Mouse (Mus musculus): ENCODE data around the gene Hmcn2. TPM values are rescaled to one million over a fixed set of nuclear protein-coding genes. Genes with fewer than 3 reads are reported as not detected.

Hmcn2 gene
- polyA plus RNA-seq, 1 experiment from 2014 or later = 5.5 TPM

GRCm38 (mm10) chr2:31431477-31431876 lies 117.3 kb downstream of the Hmcn2 start:
- Histone ChIP-seq H3K4me1 (replicated peaks; ENCODE audit: control insufficient read depth, insufficient read depth, low read length) (no peaks in the 10 kb centered on the region), H3K4me2 (replicated peaks; ENCODE audit: low read depth) (no peak overlapping the region), H3K4me3 (ENCODE audit: low read depth, low read length) (no peak overlapping the region), H3K9me3 (ENCODE audit: control insufficient read depth) (no peaks in the 10 kb centered on the region), H3K9ac (ENCODE audit: low read depth, low read length) (no peak overlapping the region), H3K36me3 (ENCODE audit: control insufficient read depth, insufficient read depth) (no peaks in the 10 kb centered on the region; the same call in 1 of the 2 replicates), H3K27ac (ENCODE audit: low read depth, low read length) (no peak overlapping the region), H3K27me3 (replicated peaks; ENCODE audit: control insufficient read depth, insufficient read depth, low read length) (no peaks in the 10 kb centered on the region)
- TF ChIP-seq CTCF (IDR thresholded peaks at IDR 0.05; ENCODE audit: low read depth) = no peak
- ATAC-seq = no peak
- 78% methylated on average over 5 of the region's 5 CpGs for WGBS

GRCm38 (mm10) chr2:31434746-31435145 lies 120.5 kb downstream of the Hmcn2 start:
- H3K4me1 ChIP-seq (replicated peaks; ENCODE audit: control insufficient read depth, insufficient read depth, low read length) = no peaks in the 10 kb centered on the region
- H3K4me2 ChIP-seq (replicated peaks; ENCODE audit: low read depth) = no peak overlapping the region
- no peaks in the 10 kb centered on the region for H3K9me3 ChIP-seq (ENCODE audit: control insufficient read depth)
- H3K27me3 ChIP-seq (replicated peaks; ENCODE audit: control insufficient read depth, insufficient read depth, low read length) = no peaks in the 10 kb centered on the region
- H3K9ac ChIP-seq (ENCODE audit: low read depth, low read length) = no peak overlapping the region
- no peak overlapping the region for H3K27ac ChIP-seq (ENCODE audit: low read depth, low read length)
- TF ChIP-seq CTCF (IDR thresholded peaks at IDR 0.05; ENCODE audit: low read depth) = no peak
- ATAC-seq = no peak
- no peak overlapping the region for H3K4me3 ChIP-seq (ENCODE audit: low read depth, low read length)
- no peaks in the 10 kb centered on the region; the same call in 1 of the 2 replicates for H3K36me3 ChIP-seq (ENCODE audit: control insufficient read depth, insufficient read depth)
- WGBS = 61% methylated on average over 10 of the region's 10 CpGs

GRCm38 (mm10) chr2:31435567-31435966 lies 121.4 kb downstream of the Hmcn2 start:
- no peaks in the 10 kb centered on the region; the same call in 1 of the 2 replicates for H3K36me3 ChIP-seq (ENCODE audit: control insufficient read depth, insufficient read depth)
- H3K27ac ChIP-seq (ENCODE audit: low read depth, low read length) = no peak overlapping the region
- no peak overlapping the region for H3K9ac ChIP-seq (ENCODE audit: low read depth, low read length)
- no peaks in the 10 kb centered on the region for H3K4me1 ChIP-seq (replicated peaks; ENCODE audit: control insufficient read depth, insufficient read depth, low read length)
- no peak for ATAC-seq
- no peak overlapping the region for H3K4me2 ChIP-seq (replicated peaks; ENCODE audit: low read depth)
- peak; percentile 84 for TF ChIP-seq CTCF (IDR thresholded peaks at IDR 0.05; ENCODE audit: low read depth)
- no peaks in the 10 kb centered on the region for H3K9me3 ChIP-seq (ENCODE audit: control insufficient read depth)
- 39% methylated on average over 6 of the region's 6 CpGs for WGBS
- no peak overlapping the region for H3K4me3 ChIP-seq (ENCODE audit: low read depth, low read length)
- H3K27me3 ChIP-seq (replicated peaks; ENCODE audit: control insufficient read depth, insufficient read depth, low read length) = no peaks in the 10 kb centered on the region

GRCm38 (mm10) chr2:31437480-31438245 lies 123.4 kb downstream of the Hmcn2 start:
- Histone ChIP-seq H3K4me3 (ENCODE audit: low read depth, low read length) (no peak overlapping the region), H3K9me3 (ENCODE audit: control insufficient read depth) (no peaks in the 10 kb centered on the region), H3K27ac (ENCODE audit: low read depth, low read length) (no peak overlapping the region), H3K4me2 (replicated peaks; ENCODE audit: low read depth) (no peak overlapping the region), H3K27me3 (replicated peaks; ENCODE audit: control insufficient read depth, insufficient read depth, low read length) (no peaks in the 10 kb centered on the region), H3K4me1 (replicated peaks; ENCODE audit: control insufficient read depth, insufficient read depth, low read length) (no peaks in the 10 kb centered on the region), H3K9ac (ENCODE audit: low read depth, low read length) (no peak overlapping the region), H3K36me3 (ENCODE audit: control insufficient read depth, insufficient read depth) (no peaks in the 10 kb centered on the region; the same call in 1 of the 2 replicates)
- 66% methylated on average over 14 of the region's 14 CpGs for WGBS
- TF ChIP-seq CTCF (IDR thresholded peaks at IDR 0.05; ENCODE audit: low read depth) = no peak
- ATAC-seq = no peak

- H3K4me2 ChIP-seq (replicated peaks; ENCODE audit: low read depth) = no peak overlapping the region
- 69% methylated on average over 6 of the region's 6 CpGs for WGBS
- H3K9ac ChIP-seq (ENCODE audit: low read depth, low read length) = no peak overlapping the region
- H3K9me3 ChIP-seq (ENCODE audit: control insufficient read depth) = no peaks in the 10 kb centered on the region
- no peak overlapping the region for H3K4me3 ChIP-seq (ENCODE audit: low read depth, low read length)
- TF ChIP-seq CTCF (IDR thresholded peaks at IDR 0.05; ENCODE audit: low read depth) = no peak
- no peak overlapping the region for H3K27ac ChIP-seq (ENCODE audit: low read depth, low read length)
- no peaks in the 10 kb centered on the region for H3K4me1 ChIP-seq (replicated peaks; ENCODE audit: control insufficient read depth, insufficient read depth, low read length)
- no peaks in the 10 kb centered on the region; the same call in 1 of the 2 replicates for H3K36me3 ChIP-seq (ENCODE audit: control insufficient read depth, insufficient read depth)
- no peaks in the 10 kb centered on the region for H3K27me3 ChIP-seq (replicated peaks; ENCODE audit: control insufficient read depth, insufficient read depth, low read length)
- ATAC-seq = no peak
Measured at GRCm38 (mm10) chr2:31439576-31439975, 125.4 kb downstream of the Hmcn2 start.

GRCm38 (mm10) chr2:31442480-31443160 lies 128.4 kb downstream of the Hmcn2 start:
- 54% methylated on average over 11 of the region's 11 CpGs for WGBS
- H3K9me3 ChIP-seq (ENCODE audit: control insufficient read depth) = no peaks in the 10 kb centered on the region
- H3K36me3 ChIP-seq (ENCODE audit: control insufficient read depth, insufficient read depth) = no peaks in the 10 kb centered on the region
- H3K27me3 ChIP-seq (replicated peaks; ENCODE audit: control insufficient read depth, insufficient read depth, low read length) = no peaks in the 10 kb centered on the region
- H3K4me3 ChIP-seq (ENCODE audit: low read depth, low read length) = no peak overlapping the region
- no peak for TF ChIP-seq CTCF (IDR thresholded peaks at IDR 0.05; ENCODE audit: low read depth)
- 0 out of 2 replicates have a peak overlapping the region, but pooled peaks have one; percentile 11 for H3K9ac ChIP-seq (ENCODE audit: low read depth, low read length)
- H3K4me2 ChIP-seq (replicated peaks; ENCODE audit: low read depth) = no peak overlapping the region
- H3K4me1 ChIP-seq (replicated peaks; ENCODE audit: control insufficient read depth, insufficient read depth, low read length) = no peaks in the 10 kb centered on the region
- no peak overlapping the region for H3K27ac ChIP-seq (ENCODE audit: low read depth, low read length)
- peak; percentile 81 for ATAC-seq
